Mouse (Mus musculus) stomach, embryonic 15.5 days (tissue): ENCODE data around the gene Zfp408. TPM values are rescaled to one million over a fixed set of nuclear protein-coding genes. Genes with fewer than 3 reads are reported as not detected.
A peak's percentile ranks its signal among the peaks of the same experiment; 100 is the strongest.

Experiments used
- ATAC-seq: fragments of 200-750 bp; cut with Nextera tagmentation; 2 replicates; pipeline ENCODE4 v1.8.0; 2017; ENCODE audit warnings: low read depth, moderate number of reproducible peaks, moderate TSS enrichment; ENCODE audit not compliant: insufficient read depth, low FRiP score
- H3K27ac ChIP-seq: fragments of 300-500 bp; sonication (generic); 2 replicates; pipeline ENCODE4 v1.5.1; 2015; ENCODE audit warnings: mild to moderate bottlenecking, inconsistent platforms
- H3K27me3 ChIP-seq: fragments of 300-500 bp; sonication (generic); replicated peaks from 2 replicates; pipeline ENCODE4 v1.6.1; 2015; ENCODE audit warnings: inconsistent platforms
- H3K36me3 ChIP-seq: fragments of 300-500 bp; sonication (generic); 2 replicates; pipeline ENCODE4 v1.6.1; 2015; ENCODE audit warnings: inconsistent platforms
- H3K4me1 ChIP-seq: fragments of 300-500 bp; sonication (generic); 2 replicates; pipeline ENCODE4 v1.6.1; 2015; ENCODE audit warnings: inconsistent platforms
- H3K4me2 ChIP-seq: fragments of 300-500 bp; sonication (generic); 2 replicates; pipeline ENCODE4 v1.6.1; 2015; ENCODE audit warnings: mild to moderate bottlenecking, inconsistent platforms
- H3K4me3 ChIP-seq: fragments of 300-500 bp; sonication (generic); replicated peaks from 2 replicates; pipeline ENCODE4 v1.5.1; 2015; ENCODE audit warnings: inconsistent platforms
- H3K9ac ChIP-seq: fragments of 300-500 bp; sonication (generic); 2 replicates; pipeline ENCODE4 v1.6.1; 2015; ENCODE audit warnings: inconsistent platforms
- H3K9me3 ChIP-seq: fragments of 300-500 bp; sonication (generic); 2 replicates; pipeline ENCODE4 v1.6.1; 2016; ENCODE audit warnings: inconsistent platforms
- WGBS: fragments of 180-500 bp; shearing (Covaris S2); methylation state at CpG from one replicate; pipeline ENCODE4 v1.1.7; 2015; 5-methylcytosine and 5-hydroxymethylcytosine counted together
- polyA plus RNA-seq: library from polyadenylated mRNA; unstranded; fragments of >200 nt; fragmentation: Nextera tagmentation; extraction: Ambion mirVana; gene quantifications from 2 replicates; pipeline ENCODE4 v1.2.1, GENCODE M21; 2015

The Zfp408 gene
- polyA plus RNA-seq, 1 experiment from 2014 or later: 9.2 TPM

GRCm38 (mm10) chr2:91669326-91669725, 19.7 kb upstream of the Zfp408 start:
- Histone ChIP-seq H3K4me2 (no peak overlapping the region), H3K9me3 (no peaks in the 10 kb centered on the region), H3K9ac (no peak overlapping the region), H3K4me1 (no peaks in the 10 kb centered on the region), H3K27ac (no peak overlapping the region), H3K27me3 (no peaks in the 10 kb centered on the region), H3K36me3 (peaks cover 42% of the 10 kb centered on the region), H3K4me3 (no peak overlapping the region)
- WGBS: 91% methylated on average over 8 of the region's 8 CpGs
- ATAC-seq: no peak

GRCm38 (mm10) chr2:91667747-91668146, 18.2 kb upstream of the Zfp408 start:
- WGBS: 54% methylated on average over 2 of the region's 2 CpGs
- no peaks in the 10 kb centered on the region for H3K9me3 ChIP-seq
- peak; percentile 79 for ATAC-seq
- H3K27ac ChIP-seq: no peak overlapping the region
- no peak overlapping the region for H3K4me3 ChIP-seq
- no peak overlapping the region for H3K4me2 ChIP-seq
- H3K9ac ChIP-seq: no peak overlapping the region
- no peaks in the 10 kb centered on the region for H3K4me1 ChIP-seq
- H3K36me3 ChIP-seq: peaks cover 45% of the 10 kb centered on the region
- no peaks in the 10 kb centered on the region for H3K27me3 ChIP-seq

GRCm38 (mm10) chr2:91666386-91666910, 16.9 kb upstream of the Zfp408 start:
- H3K36me3 ChIP-seq: peaks cover 50% of the 10 kb centered on the region
- ATAC-seq: no peak
- 90% methylated on average over 6 of the region's 6 CpGs for WGBS
- no peak overlapping the region for H3K4me2 ChIP-seq
- H3K9ac ChIP-seq: no peak overlapping the region
- no peak overlapping the region for H3K27ac ChIP-seq
- no peaks in the 10 kb centered on the region for H3K9me3 ChIP-seq
- no peaks in the 10 kb centered on the region for H3K27me3 ChIP-seq
- H3K4me1 ChIP-seq: no peaks in the 10 kb centered on the region
- no peak overlapping the region for H3K4me3 ChIP-seq

GRCm38 (mm10) chr2:91664780-91665179, 15.2 kb upstream of the Zfp408 start:
- ATAC-seq: no peak
- H3K4me2 ChIP-seq: no peak overlapping the region
- no peaks in the 10 kb centered on the region for H3K4me1 ChIP-seq
- H3K9me3 ChIP-seq: no peaks in the 10 kb centered on the region
- H3K9ac ChIP-seq: no peak overlapping the region
- H3K27ac ChIP-seq: no peak overlapping the region
- H3K4me3 ChIP-seq: no peak overlapping the region
- H3K27me3 ChIP-seq: no peaks in the 10 kb centered on the region
- H3K36me3 ChIP-seq: peaks cover 50% of the 10 kb centered on the region

- Histone ChIP-seq H3K27me3 (no peaks in the 10 kb centered on the region), H3K9ac (no peak overlapping the region), H3K4me1 (no peaks in the 10 kb centered on the region), H3K36me3 (peaks cover 66% of the 10 kb centered on the region), H3K4me2 (no peak overlapping the region), H3K4me3 (no peak overlapping the region), H3K9me3 (no peaks in the 10 kb centered on the region), H3K27ac (no peak overlapping the region)
- 88% methylated on average over 6 of the region's 6 CpGs for WGBS
- ATAC-seq: no peak
Measured at GRCm38 (mm10) chr2:91660981-91661380, 11.4 kb upstream of the Zfp408 start.

- Histone ChIP-seq H3K36me3 (peaks cover 69% of the 10 kb centered on the region), H3K4me3 (no peak overlapping the region), H3K4me2 (no peak overlapping the region), H3K4me1 (no peaks in the 10 kb centered on the region), H3K27me3 (no peaks in the 10 kb centered on the region), H3K27ac (no peak overlapping the region), H3K9me3 (no peaks in the 10 kb centered on the region), H3K9ac (no peak overlapping the region)
- ATAC-seq: no peak
- 95% methylated on average over 8 of the region's 8 CpGs for WGBS
Measured at GRCm38 (mm10) chr2:91659657-91660056, 10.1 kb upstream of the Zfp408 start.

- Histone ChIP-seq H3K4me1 (0 out of 2 replicates have a peak, but pooled peaks cover 2% of the 10 kb centered on the region), H3K4me2 (no peak overlapping the region), H3K27me3 (no peaks in the 10 kb centered on the region), H3K9ac (no peak overlapping the region), H3K27ac (no peak overlapping the region), H3K9me3 (no peaks in the 10 kb centered on the region), H3K36me3 (peaks cover 53% of the 10 kb centered on the region), H3K4me3 (no peak overlapping the region)
- ATAC-seq: peak; percentile 39; the same call in 1 of the 2 replicates
- 60% methylated on average over 8 of the region's 8 CpGs for WGBS
Measured at GRCm38 (mm10) chr2:91656774-91657173, 7.2 kb upstream of the Zfp408 start.

GRCm38 (mm10) chr2:91655827-91656226, 6.2 kb upstream of the Zfp408 start:
- ATAC-seq: no peak
- Histone ChIP-seq H3K9ac (no peak overlapping the region), H3K9me3 (no peaks in the 10 kb centered on the region), H3K27ac (no peak overlapping the region), H3K27me3 (no peaks in the 10 kb centered on the region), H3K4me3 (no peak overlapping the region), H3K4me1 (0 out of 2 replicates have a peak, but pooled peaks cover 6% of the 10 kb centered on the region), H3K36me3 (peaks cover 44% of the 10 kb centered on the region), H3K4me2 (no peak overlapping the region)
- WGBS: 49% methylated on average over 6 of the region's 6 CpGs

GRCm38 (mm10) chr2:91655388-91655787, 5.8 kb upstream of the Zfp408 start:
- no peaks in the 10 kb centered on the region for H3K9me3 ChIP-seq
- no peak overlapping the region for H3K9ac ChIP-seq
- no peak overlapping the region for H3K4me3 ChIP-seq
- 82% methylated on average over 5 of the region's 5 CpGs for WGBS
- peak overlapping the region; percentile 37; the same call in 1 of the 2 replicates for H3K27ac ChIP-seq
- H3K4me2 ChIP-seq: no peak overlapping the region
- H3K36me3 ChIP-seq: peaks cover 44% of the 10 kb centered on the region
- H3K27me3 ChIP-seq: no peaks in the 10 kb centered on the region
- no peak for ATAC-seq
- H3K4me1 ChIP-seq: 0 out of 2 replicates have a peak, but pooled peaks cover 6% of the 10 kb centered on the region

GRCm38 (mm10) chr2:91652863-91653262, 3.3 kb upstream of the Zfp408 start:
- H3K27ac ChIP-seq: no peak overlapping the region
- peaks cover 12% of the 10 kb centered on the region; the same call in 1 of the 2 replicates for H3K4me1 ChIP-seq
- WGBS: 45% methylated on average over 6 of the region's 6 CpGs
- no peaks in the 10 kb centered on the region for H3K27me3 ChIP-seq
- no peak overlapping the region for H3K9ac ChIP-seq
- H3K9me3 ChIP-seq: no peaks in the 10 kb centered on the region
- no peak overlapping the region for H3K4me2 ChIP-seq
- ATAC-seq: no peak
- H3K4me3 ChIP-seq: no peak overlapping the region
- H3K36me3 ChIP-seq: peaks cover 30% of the 10 kb centered on the region

- H3K4me2 ChIP-seq: peak overlapping the region; percentile 56; the same call in 1 of the 2 replicates
- H3K9me3 ChIP-seq: no peaks in the 10 kb centered on the region
- no peak overlapping the region for H3K9ac ChIP-seq
- no peaks in the 10 kb centered on the region for H3K27me3 ChIP-seq
- no peak for ATAC-seq
- peaks cover 30% of the 10 kb centered on the region for H3K36me3 ChIP-seq
- no peak overlapping the region for H3K4me3 ChIP-seq
- peaks cover 12% of the 10 kb centered on the region; the same call in 1 of the 2 replicates for H3K4me1 ChIP-seq
- WGBS: 81% methylated on average over 14 of the region's 14 CpGs
- no peak overlapping the region for H3K27ac ChIP-seq
Measured at GRCm38 (mm10) chr2:91651458-91652258, 2.1 kb upstream of the Zfp408 start.

GRCm38 (mm10) chr2:91650360-91650995, 887 bp upstream of the Zfp408 start:
- 7% methylated on average over 16 of the region's 16 CpGs for WGBS
- peak; percentile 44; the same call in 1 of the 2 replicates for ATAC-seq
- H3K36me3 ChIP-seq: peaks cover 36% of the 10 kb centered on the region

More at GRCm38 (mm10) chr2:91650360-91650995, 887 bp upstream of the Zfp408 start:
- Histone ChIP-seq H3K27me3 (no peaks in the 10 kb centered on the region), H3K4me1 (peaks cover 12% of the 10 kb centered on the region; the same call in 1 of the 2 replicates), H3K4me2 (peak overlapping the region; percentile 56), H3K27ac (peak overlapping the region; percentile 78), H3K9ac (peak overlapping the region; percentile 55), H3K4me3 (peak overlapping the region; percentile 79), H3K9me3 (no peaks in the 10 kb centered on the region)
